Mouse (Mus musculus) right cerebral cortex, postnatal 36 days (tissue): ENCODE measurements around the gene Araf.

Source experiments
- DNase-seq, 2 experiments: peaks; one replicate each; pipeline ENCODE4 v3.0.0; 2022; ENCODE audit warnings: low spot score in 2 of 2, mixed read lengths in 1 of 2

Gene Araf

DNA sequence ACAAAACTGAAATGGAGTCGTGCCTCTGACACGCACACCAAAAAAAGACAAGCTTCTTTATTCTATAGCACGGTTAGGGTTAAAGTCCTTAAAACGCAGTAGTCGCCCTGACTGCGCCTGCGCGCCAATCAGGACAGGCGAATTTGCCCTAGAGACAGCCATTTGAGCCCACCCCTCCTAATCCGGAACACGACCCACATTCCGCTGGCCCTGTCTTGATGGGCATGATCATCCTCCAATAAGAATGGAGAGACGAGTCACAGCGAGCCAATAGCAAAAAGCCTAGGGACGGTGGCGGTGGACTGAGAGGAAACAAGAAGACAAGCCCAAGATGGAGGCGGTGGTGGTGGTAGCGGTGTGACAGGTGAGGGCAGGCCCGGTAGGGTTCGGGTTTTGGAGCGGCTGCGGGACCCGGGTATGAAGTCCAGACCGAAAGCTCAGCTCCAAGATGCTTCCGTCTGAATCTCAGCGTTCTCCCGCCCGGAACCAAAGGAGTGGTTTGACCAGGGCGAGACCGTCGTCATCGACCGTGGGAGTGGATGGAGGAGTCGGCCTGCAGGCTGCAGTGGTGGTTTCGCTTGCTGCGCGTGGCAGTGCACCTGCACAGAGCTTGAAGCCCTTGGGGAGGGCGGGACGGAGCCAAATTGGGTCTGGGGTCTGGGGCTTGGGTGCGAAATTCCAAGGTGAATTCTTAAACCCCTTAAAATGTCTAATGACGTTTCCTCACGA lies 50.8 kb downstream of the Araf start:
- DNase-seq: peak; percentile 85 to 93

DNA sequence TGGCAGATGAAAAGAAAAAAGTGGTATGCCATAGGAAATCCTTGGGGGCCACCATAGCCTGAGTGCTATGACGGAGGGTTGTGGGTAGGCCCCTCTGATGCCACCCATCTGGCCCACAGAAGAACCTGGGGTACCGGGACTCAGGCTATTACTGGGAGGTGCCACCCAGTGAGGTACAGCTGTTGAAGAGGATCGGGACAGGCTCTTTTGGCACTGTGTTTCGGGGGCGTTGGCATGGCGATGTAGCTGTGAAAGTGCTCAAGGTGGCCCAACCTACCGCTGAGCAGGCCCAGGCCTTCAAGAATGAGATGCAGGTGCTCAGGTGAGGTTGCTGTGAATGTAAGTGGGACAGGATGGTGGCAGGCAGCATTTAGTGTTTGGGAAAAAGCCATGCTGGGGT lies 56.2 kb downstream of the Araf start:
- no peak for DNase-seq

DNA sequence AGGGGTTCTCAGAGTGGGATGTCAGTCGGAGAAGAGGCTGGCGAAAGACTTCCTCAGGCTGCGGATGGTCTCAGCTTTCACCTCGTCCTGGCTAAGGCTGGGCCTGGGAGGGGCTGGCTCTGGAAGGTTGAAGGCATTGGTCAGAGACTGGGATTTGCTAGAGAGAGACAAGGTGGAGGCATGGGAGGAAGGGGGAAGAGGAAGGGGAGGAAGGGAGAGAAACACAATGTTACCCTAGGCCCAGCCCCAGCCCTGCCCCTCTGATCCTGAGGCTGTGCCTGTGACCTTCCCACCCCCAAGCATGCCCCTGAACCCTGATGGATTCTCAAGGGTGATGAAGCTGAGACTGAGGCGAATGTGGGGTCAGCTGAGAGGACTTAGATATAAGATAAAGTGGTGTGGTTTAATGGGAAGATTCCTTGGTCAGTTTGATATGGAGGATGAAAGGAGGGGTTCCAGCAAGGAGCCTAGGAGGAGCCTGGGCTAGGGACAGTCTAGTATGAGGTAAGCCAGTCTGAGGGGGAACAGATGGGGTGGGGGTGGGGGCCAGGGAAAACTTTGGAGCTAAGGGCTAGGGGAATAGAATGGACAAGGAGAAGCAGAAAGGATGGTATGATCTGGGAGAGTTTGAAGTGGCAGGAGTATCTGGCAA lies 64.0 kb downstream of the Araf start:
- no peak for DNase-seq

DNA sequence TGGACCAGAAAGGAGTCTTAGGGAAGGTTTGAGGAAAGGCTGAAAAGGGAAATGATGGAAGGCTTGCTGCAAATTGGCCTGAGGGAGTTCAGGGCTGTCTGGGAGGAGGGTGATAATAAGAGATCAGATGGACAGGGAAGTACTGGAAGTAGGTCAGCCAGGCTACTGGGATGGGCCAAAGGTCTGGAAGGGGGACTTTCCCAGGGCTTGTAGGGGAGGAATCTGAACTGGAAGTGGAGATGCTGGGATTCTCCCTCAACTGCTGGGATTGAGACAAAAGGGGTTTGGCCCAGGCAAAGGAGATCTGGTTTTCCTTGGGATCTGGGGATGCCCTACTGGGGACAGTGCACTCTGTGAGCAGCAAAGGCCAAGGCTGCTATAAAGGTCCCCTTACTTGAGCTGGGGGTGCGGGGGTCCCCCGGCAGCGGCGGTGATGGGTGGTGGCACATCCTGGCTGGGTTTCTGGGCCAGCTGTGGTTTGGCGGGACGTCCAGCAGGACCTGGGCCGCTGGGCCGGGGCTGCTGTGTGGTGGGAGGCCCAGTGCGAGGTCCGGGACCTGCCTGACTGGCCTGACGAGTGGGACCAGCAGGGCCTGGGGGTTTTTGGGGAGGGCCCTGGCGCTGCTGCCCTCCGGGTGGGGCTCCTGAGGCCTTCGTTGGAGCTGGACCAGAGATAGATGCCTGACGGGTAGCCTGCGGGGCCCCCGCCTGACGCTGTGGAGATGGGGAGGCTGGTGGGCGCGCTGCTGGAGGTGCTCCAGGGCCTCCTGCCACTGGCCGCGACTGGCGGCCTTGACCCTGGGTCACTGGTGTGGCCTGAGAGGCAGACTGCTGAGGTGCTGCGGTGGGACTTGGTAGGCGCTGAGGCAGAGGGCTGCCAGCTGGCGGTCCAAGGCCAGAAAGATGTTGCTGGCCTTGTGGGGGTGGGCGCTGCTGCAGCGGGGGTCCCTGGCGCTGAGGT lies 64.8 kb downstream of the Araf start:
- no peak for DNase-seq

DNA sequence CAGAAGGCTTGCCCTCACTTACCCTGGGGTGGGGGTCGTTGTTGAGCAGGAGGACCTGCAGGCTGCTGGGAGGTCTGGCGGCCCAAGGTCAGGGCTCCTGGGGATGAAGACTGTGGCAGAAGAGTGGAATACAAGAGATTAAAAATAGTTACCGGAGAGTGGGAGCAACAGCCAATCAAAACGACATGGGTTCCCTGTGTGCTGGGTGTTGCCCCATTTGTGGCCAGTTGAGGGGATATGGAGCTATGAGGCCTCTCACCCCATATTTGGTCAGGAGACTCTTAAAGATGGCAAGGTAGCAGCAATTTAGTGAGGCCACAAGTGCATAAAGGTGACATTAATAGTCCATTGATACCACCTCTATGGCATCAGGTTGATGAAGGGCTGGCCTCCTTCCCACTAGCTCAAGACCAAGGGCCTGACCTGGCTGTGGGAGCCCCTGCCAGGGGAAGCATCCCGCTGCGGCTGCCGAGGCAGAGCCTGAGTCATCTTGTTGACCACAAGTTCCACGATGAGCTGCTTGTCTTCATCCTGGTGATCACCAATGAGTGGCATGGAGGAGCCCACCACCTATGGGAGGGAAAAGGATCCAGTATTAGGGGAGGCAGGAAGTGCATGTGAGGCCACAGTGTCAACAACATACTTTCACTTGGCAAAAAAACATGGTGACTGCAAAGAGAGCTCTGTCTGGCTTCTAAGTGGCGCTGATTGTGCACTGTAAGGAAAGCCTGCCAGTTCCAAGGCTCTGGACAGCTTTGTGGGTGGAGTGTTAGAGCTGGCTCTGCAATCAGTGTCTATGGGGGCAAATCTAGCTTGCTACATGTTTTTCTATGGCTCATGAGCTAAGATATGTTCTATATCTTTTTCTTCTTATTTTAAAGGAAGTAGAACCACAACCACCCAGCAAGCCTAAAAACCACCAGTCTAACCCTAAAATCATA lies 65.8 kb downstream of the Araf start:
- DNase-seq: peak in 1 of 2 experiments; percentile 25

DNA sequence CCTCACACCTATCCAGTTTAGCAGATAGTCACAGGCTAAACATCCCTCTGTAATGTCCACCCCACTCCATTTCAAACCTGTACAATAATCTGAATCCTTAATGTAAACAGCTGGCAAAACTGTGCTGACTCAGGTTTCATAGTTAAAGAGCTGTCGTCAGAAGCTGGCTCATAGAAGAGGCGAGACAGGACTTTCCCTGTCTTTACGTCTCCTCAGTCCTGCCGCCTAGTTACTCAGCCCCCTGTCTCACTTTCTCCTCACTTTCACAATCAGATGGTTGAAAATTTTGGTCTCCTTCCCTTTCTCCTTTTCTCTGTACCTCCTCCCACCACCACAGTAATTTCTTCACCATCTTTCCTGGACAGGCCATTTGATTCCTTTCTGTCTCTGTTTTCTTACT lies 70.5 kb downstream of the Araf start:
- DNase-seq: no peak

DNA sequence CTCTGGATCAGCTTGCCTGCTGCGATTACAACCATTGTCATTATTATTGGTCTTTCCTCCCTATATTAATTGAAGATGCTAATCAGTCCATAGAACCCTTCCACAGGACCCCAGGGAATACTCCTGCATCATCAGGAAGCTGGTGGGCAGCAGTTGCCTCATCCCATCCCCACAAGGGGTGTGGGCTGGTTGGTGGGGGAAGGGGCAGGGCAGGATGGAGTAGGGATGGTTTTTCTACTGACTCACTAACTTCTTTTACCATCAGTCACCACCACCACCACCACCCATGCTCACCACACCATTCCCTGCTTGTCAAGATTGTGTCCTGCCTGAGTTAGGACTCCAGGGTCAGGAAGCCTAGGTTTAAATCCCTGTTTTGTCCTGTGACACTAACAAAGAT lies 71.6 kb downstream of the Araf start:
- DNase-seq: no peak

DNA sequence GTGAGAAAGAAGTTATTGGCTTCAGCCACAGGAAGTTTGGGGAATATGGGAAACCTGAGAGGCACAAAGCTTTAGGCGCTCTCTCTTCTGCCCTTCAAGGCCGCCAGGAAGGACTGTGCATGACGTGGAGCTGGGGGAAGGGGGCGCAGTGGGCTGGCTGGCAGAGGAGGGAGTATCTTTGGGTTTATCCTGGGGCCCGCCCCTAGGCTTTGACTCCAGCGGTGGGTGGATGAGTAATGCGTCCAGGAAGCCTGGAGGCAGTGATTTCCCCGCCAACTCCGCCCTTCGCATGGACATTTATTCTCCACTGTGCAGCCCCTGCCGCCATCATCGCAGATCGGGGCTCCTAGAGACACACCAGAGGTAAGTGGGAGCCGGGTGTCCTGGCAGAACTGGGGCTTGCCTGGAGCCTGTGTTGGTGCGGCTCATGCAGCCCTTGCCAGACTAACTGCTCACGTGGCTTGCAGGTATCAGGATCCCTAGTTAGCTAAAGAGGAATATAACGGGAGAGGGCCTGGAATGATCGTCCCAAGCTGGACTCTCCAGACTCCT lies 72.4 kb downstream of the Araf start, which contains the start of gene Timp1:
Timp1 (plus strand) TSS at position 205 of the 552 bp plus-strand sequence.
- DNase-seq: peak; percentile 12 to 19

DNA sequence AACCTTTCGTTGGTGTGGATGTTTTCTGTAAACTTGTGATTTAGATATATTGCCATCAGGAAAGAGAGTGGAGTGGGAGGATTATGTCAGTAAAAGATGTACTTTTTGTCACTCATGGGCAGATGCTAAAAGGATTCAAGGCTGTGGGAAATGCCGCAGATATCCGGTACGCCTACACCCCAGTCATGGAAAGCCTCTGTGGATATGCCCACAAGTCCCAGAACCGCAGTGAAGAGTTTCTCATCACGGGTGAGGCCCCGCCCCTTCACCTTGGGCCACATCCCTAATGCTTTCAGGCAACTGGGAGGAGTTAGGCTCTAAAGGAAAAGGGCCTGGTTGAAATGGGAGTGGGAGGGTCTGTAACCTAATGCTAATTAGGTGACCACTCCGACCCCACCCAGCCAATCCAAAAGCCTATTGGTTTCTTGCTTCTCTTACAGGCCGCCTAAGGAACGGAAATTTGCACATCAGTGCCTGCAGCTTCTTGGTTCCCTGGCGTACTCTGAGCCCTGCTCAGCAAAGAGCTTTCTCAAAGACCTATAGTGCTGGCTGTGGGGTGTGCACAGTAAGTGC lies 75.4 kb downstream of the Araf start:
- peak in 1 of 2 experiments; percentile 33 for DNase-seq

DNA sequence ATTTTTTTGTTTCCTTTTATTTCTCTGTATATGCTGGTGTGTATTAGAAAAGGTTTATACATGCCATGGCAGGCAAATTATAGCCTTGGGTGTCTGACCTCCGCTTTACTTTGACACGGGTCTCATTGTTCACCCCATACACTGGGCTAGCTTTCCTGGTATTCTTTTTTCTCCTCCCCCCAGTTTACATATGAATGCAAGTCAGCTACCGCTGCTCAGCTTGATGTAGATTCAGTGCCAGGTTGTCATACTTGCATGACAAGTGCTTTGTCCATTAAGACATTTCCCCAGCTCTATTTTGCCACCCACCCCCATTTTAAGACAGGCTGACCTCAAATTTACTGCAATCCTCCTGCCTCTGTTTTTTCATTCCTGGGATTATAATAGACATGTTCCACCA lies 77.6 kb downstream of the Araf start:
- no peak for DNase-seq

DNA sequence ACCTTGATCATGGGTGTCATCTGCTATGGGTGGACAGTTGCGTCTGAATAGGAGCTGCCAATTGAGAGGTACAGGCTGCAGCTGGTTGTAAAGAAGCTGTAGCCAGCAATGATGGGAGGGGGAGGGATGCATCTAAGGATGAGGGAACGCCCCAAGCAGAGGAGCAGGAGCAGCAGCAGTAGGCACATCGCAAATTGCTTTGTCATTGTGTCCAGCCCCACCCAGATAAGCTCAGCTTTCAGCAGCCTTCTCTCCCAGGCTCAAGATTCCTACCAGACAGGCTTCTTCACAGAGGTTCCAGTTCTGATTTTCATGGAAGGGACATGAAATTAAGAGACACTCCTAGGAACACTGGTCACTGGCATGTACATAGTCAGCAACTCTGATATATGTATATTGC lies 112.5 kb downstream of the Araf start:
- no peak for DNase-seq
